Mouse (Mus musculus) lung, postnatal 0 days (tissue): ENCODE data around the gene Akna.

Experiments
- CTCF ChIP-seq: IDR thresholded peaks from 2 replicates; pipeline ENCODE4 v1.5.1; 2016; ENCODE audit warnings: antibody characterized with exemption, mild to moderate bottlenecking
- EP300 ChIP-seq: IDR thresholded peaks from 2 replicates; pipeline ENCODE4 v1.6.1; 2016; ENCODE audit warnings: antibody characterized with exemption, mild to moderate bottlenecking, control low read depth

DNA sequence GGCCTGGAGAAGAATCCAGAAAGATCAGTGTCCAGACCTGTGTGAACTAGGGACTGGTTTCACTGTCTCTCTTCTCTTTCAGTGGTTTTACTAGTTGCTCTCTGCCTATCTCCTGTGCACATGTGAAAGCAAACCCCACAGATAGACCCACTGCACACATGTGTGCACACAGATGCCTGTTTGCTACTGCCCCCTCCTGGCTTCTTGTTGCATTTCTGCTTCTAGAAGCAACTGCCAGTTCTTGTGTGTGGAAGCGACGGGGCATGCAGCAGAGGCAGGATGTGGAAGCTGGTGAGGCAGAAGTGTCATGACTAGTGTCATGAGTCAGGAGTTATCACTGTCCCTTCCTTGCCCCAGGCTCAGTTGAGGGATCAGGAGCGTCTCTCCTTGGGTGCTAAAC, 31.3 kb downstream of the Akna start:
- TF ChIP-seq EP300 (no peak), CTCF (peak; percentile 70)
